Mouse (Mus musculus): Measurements from ENCODE around the gene Nid1.
A peak's percentile ranks its signal among the peaks of the same experiment; 100 is the strongest.
"Not testable (repeated sequence)": the region's sequence is repeated elsewhere in the genome, so short reads cannot be mapped to it uniquely, and the experiment has no call there.

The Nid1 gene

DNA sequence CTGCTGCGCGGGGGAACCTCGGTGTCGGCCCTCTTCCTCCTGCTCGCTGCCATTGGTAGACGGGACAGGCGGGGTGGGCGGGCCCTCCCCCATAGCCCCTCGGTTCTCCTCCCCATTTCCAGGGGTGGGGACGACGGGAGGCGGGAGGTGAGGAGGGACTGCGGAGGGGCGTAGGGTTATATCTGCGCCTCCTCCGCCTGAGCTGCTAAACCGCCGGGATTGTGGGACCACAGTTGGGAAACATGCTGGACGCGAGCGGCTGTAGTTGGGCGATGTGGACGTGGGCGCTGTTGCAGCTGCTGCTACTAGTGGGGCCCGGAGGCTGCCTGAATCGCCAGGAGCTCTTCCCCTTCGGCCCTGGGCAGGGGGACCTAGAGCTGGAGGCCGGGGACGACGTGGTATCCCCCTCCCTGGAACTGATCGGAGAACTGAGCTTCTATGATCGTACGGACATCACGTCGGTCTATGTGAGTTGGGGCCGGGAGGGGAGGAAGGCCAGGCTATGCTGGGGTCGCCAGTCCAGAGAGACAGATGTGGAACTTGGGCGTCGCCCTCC lies at the start of gene Nid1:
Gene Nid1 (plus strand): TSS at position 92 of the 556 bp plus-strand sequence.
- not testable (repeated sequence) for DNase-seq

DNA sequence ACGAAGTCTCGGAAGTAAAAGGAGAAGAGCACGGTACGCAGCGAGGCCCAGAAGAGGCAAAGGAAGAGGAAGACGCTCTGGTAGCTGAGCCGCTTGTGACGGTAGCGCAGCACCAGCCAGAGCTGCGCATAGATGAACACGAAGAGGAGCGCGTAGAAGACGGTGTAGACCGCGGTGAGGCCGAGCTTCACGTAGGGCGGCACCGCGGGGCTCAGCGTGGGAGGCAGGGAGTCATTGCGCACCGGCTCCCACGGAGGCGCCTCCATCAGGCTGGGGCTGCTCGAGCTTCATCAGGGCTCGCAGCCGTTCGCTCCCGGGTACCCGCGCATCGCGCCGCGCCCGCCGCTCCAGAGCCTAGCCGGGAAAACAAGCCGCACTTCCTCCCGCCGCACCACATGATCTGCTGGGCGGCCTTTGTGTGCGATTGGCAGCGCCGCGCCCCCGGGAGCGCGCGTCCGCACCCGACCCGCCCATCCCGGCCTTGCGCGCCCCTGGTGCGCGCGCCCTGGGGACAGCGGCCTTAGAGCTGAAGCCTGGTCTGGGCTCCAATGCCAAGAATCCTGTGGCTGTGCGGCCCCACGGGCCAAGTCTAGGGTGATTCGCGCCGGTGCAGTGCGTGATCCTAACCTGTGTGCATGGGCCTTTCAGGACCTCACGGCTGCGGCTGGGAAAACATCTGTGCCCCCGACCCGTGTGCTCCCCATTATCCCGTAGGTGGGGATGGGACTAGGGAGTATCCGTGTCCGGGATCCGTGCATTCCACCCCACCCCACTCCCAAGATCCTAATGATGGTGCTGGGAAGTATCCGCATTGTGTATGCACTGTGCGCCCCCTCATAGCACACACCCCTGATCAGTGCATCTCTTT lies 43.9 kb upstream of the Nid1 start, which contains the start of gene Gpr137b:
Gene Gpr137b (minus strand): TSS at position 787 of the 868 bp plus-strand sequence.
- peak in 1 of 2 experiments; percentile 55 for DNase-seq

DNA sequence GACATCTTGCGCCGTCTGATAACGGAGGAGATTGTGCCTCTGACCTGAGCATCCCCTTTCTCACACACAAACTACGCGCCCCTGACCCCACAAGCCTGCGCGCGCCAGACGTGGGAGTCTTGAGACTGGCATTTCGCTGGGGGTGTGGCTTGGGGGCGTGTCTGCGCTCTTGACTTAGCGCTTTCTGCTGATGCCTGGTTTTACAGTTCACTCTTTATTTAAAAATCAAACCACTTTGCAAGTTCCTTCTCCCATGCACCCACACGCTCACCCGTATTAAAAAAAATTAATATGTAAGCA lies 43.3 kb upstream of the Nid1 start:
- not testable (repeated sequence) for DNase-seq

DNA sequence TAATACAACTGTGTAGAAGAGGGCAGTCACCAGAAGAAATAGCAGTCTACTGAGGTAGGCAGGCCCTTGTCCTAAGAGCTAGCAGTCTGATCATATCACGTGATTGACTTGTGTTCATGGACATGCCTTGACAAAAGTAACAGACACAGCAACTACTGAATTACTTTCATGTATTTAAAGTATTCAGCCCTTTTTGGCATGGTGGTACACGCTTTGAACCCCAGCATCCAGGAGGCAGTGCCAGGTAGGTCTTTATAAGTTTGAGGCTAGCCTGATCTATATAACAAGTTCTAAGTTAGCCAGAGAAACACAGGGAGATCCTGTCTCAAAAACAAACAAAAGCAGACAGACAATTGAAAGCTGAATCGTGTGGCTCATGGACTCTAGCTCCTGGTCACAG lies 36.5 kb upstream of the Nid1 start:
- DNase-seq = not testable (repeated sequence)

DNA sequence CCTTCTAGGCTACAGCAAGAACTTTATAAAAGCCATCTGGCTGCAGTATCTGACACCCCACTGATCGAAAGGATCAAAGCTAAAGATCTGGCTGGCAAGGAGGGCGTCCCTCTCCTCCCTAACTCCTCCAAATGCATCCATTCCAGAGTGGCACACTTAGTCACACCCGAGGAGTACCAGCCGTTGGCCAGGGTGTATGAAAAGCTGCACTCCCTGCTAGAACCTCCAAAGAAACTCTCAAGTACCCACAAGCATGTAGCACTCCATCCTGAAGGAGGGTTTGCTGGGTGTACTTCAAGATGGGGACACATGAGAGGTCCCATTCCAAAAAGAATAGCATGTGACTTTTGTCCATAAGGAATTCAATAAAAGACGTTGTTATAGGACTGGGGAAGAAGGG lies 34.5 kb upstream of the Nid1 start:
- DNase-seq = not testable (repeated sequence)

DNA sequence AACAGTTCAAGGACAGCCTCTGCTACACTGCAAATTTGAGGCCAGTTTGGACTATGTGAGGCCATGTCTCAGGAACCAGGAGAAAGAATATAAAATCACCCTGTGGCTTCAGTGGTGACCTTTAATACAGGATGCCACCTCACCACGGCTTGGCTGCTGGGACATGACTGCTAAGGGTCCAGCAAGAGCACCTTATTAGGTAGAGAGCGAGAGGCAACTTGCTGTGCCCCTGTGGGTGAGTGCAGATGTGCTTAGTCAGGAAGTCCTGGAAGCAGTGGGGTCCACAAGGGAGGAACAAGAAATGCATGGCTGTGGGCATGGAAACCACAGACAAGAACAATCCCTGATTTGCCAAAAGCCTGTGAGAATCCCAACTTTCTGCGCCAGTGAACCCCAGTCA lies 34.0 kb upstream of the Nid1 start:
- DNase-seq = not testable (repeated sequence)

DNA sequence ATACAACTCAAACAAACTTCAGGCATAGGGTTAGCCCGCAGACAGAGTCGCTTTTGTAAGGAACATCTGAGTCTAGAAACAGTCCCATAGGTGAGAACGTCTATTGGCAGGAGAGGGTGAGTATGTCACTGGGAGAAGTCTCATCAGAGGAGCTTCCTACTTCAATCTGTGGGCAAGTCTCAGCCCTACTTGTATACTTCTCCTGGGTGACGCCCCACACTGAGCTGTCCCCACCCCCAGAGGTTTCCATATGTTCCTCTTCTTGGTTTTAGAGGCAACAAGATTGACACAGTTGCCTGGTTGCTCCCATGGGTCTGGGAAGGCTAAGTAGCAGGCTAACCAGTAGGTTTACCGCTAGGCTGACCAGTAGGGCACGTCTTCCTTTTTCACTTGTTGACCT lies 33.5 kb upstream of the Nid1 start:
- DNase-seq = not testable (repeated sequence)

DNA sequence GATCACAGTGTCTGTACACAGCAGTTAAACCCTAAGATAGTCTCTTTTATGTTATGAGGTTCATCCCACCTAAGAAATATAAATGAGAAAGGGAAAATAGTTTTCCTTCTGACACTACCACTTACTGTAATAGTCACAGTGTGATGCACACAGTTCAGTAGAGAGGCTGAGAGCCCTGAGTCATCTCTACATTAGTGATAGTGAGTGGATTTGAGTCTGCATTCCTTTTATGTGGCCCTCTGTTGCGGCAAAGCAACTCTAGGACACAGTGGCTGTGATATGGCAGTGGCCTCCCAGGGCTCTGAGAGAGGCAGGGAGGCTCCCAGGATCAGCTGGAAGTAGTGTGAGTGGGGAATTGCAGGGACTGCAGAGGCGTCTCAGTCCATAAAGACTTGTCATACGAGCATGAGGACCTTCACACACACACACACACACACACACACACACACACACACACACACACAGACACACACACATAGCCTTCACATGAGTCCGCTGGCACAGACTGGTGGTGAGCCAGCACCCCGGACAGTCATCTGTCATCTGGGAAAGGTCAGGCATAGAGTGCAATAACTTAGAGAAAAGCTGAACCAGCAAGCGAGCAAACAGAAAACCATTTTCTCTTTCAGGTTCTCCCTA lies 32.7 kb upstream of the Nid1 start:
- not testable (repeated sequence) for DNase-seq

DNA sequence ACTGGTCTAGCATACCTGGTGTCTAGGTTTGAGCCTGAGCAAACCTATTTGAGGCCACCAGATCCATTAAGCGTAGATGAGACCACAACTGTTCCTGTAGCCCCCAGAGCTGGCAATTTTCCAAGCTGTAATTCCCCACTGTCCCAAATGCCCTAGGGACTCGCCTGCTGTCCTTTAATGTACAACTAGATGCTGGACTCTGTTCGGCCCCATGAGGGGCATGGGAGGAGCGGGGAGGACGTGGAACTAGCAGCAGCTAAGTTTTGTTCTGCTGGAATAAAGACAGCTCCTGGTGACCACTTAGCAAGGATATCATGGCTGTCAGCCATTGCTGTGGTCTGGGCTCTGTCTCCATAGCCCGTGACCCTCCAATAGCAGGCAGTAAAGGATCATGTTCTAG lies 31.8 kb upstream of the Nid1 start:
- not testable (repeated sequence) for DNase-seq

DNA sequence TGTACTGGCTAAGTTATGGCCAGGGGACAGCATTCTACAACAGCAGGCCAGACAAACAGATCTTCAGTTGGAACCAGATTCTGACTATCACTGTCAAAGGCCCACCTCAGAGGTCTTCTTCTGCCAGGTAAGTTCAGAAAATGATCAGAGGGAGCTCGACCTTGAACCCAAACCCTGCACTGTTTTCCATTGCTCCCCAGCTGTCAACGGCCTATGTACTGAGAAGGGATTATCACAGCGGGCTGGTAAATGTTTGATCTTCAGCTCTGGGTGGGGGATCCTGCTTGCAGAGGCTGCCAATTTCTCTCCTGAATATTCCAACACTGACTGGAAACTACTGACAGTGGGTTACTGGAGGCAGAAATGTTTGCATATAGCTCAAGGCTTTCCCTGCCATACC lies 23.1 kb upstream of the Nid1 start:
- no peak for DNase-seq

DNA sequence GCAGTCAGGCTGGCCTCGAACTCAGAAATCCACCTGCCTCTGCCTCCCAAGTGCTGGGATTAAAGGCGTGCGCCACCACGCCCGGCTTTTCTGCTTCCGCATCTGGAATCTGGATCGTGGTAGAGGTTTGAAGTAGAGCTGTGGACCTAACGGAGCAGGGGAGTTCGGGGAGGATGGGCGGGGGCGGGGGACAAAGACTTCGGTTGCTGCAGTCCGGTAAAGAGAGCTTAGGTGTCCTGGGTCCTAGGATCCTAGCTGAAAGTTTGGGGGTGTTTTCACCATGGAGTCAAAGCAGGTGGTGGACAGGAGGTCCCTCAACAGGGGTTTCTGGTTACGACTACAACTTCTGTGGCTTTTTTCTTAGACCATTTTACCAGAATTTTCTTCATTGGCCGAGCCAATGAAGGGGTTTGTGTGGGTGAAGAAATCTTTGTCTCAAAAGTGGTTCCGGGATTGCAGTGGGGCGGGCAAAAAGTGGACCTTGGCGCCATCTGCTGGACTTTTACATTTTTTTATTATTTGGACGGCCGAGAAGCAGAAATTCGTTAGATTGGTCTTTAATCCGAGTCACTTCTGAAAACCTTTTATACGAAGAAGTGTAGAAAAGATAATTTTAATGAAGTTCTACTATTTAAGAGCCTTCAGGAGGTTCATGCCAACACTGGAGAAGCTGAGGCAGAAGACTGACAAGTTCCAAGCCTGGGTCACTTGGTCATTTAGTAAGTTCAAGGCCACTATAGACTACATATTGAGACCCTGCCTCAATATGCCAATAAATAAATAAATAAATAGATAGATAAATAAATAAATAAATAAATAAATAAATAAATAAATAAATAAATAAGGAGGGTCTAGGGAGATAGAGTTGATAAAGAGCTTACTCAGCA lies 22.0 kb upstream of the Nid1 start:
- peak; percentile 69 to 72 for DNase-seq

DNA sequence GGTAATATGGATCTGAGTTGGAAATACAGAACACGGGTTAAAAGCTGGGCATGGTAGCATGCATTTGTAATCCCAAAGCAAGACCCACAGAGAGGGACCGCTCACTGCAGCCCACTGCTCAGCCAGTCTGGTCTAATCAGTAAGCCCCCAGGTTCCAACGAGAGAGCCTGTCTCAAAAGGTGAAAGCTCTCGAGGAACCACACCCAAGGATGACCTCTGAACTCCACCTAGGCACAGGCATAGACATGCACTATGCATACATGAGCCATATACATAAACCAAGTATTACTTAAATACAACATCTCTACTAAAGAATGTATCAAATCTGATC lies 21.4 kb upstream of the Nid1 start:
- not testable (repeated sequence) for DNase-seq

DNA sequence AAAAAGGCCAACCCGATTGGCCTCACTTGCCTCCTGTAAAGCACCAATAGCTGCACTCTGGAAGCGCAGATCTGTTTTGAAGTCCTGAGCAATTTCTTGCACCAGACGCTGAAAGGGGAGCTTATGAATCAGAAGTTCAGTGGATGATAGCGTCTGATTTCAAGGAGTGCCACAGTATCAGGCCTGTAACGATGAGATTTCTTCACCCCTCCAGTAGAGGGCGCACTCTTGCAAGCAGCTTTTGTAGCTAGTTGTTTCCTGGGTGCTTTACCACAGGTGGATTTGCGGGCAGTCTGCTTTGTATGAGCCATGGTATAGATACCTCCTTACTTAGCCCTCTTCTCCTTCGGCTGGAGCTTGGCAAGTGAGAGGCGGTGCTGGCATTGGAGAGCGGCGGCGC lies 18.5 kb upstream of the Nid1 start:
- not testable (repeated sequence) for DNase-seq

DNA sequence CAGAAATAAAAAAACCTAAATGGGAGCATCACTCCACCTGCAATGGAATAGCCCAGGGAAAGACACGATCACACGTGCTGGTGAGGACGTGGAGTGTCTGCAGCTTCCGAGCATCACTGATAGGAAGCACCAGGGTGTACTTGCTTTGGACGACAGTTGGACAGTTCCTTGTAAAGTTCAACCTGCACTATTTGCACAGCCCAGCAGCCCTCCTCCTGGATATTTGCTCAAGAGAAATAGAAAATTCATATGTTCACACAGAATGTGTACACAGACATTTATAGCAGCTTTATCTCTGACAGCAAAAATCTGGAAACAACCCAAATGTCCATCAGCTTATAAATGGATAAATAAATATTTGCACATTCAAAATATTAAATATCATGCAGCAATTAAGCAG lies 14.1 kb upstream of the Nid1 start:
- not testable (repeated sequence) for DNase-seq

DNA sequence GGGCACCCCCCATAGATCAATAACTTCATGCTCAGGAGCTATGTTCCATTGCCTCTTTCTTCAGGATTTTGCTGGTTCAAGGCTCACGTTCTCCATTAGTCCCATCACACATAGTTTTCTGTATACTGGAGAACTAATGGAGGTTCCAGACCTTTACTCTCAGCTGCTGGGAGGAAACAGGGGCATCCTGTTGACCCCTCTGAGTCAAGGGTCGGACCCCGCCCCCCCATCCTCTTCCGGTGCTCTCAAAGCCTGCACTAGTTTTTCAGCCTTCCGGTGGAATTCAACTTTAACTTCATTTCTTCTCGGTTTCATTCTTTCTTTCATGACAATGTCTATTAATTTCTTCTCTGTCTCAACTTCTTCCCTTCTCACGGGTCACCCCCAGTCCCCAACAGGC lies 1.2 kb upstream of the Nid1 start:
- DNase-seq = not testable (repeated sequence)

DNA sequence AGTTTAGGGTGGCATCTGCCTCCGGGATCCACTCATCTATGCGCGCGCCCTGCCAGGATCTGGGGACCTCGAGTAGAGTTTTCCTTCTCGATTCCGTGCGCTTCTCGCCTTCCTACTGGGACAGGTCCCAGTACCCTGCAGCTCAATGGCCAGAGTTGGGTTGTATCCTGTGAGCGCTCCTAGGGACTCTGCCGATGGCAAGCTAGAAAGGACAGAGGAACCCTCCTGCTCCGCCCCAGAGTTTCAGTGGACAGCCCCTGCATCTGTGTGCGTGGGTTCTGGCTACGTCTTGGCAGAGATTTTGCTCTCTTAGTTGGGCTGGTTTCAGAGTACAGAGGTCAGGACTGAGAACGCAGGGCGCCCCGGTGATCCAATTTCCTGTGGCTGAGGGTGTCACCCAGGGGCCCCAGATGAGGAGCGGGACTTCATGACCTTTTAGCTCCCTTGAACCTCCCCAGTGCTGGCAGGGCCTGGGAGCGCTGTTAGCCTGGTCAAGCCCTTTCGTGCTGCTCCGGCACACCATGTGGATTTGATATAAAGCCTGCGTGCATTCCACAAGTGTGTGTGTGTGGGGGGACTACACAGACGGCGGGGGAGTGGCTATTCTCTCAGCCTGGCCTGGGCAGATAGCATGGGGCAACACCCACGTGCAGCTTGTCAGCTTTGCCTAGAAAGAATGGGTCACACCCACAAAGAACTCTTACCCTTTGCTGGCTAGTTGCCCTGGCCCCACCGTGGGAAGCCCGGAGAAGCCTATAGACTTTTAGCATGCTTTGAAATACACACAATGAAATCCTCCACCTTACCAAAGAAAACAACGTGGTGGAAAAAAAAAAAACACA lies 982 bp downstream of the Nid1 start:
- not testable (repeated sequence) for DNase-seq

DNA sequence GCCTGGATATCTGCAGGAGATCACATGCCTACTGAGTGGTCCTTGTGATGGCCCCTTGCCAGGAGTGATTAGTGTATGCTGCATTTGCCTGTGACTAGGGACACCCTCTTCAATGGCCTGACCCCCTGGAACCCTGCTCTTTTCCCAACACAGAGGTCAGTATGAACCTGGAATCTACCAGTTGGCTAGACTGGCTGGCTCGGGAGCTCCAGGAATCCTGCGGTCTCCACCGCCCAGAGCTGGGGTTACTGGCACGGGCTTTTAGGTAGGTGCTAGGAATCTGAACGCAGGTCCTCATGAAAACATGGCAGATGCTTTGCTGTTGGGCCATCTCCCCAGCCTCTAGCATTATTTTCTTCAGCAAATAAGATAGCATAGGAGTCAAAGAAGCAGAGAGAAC lies 8.2 kb downstream of the Nid1 start:
- DNase-seq = not testable (repeated sequence)

DNA sequence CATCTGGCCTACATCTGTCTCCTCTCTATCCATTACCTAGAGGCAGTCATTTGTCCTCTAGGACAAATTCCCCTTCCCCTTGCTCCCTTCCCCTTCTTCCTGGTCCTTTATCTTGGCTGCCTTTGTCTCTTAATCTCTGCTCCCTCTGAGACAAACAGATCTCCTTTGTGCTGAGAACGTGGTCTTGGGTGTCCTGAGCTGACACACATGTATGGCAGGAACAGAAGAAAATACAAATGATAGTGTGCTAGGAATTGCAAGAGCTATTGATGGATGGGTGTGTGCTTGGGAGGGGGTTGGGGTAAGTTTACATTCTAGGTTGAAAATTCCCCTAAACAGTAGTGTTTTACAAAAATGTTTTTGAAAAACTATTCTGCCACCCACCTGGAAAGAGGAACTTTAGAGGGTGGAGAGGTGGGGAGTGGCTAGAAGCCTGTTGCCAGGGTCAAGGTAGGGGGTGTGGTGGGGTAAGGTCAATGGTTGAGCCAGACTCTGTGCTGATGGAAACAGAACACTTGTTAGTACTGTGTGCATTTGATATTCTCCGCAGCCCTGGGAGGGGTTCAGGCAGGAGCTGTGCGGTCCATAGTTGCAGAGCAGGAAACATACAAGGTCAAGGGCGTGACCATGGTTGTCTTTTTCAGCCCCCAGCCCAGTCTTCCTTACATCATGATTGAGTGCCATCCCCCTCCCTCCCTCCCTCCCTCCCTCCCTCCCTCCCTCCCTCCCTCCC lies 9.5 kb downstream of the Nid1 start:
- DNase-seq = not testable (repeated sequence)

DNA sequence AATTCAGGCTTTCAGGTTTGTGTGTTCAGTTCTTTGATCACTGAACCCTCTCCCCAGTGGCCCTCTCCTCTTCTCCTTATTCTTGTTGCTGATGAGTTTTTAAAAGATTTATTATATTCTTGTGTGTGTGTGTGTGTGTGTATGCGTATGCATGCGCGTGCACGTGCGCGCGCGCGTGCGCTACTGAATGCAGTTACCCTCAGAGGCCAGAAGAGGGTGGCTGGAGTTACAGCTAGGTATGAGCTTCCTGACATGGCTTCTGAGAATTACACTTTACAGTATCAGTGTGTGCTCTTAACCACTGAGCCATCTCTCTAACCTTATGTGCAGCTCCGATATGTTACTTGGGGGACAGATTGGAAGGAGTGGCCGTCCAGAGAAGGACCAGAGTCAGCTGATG lies 12.6 kb downstream of the Nid1 start:
- not testable (repeated sequence) for DNase-seq

DNA sequence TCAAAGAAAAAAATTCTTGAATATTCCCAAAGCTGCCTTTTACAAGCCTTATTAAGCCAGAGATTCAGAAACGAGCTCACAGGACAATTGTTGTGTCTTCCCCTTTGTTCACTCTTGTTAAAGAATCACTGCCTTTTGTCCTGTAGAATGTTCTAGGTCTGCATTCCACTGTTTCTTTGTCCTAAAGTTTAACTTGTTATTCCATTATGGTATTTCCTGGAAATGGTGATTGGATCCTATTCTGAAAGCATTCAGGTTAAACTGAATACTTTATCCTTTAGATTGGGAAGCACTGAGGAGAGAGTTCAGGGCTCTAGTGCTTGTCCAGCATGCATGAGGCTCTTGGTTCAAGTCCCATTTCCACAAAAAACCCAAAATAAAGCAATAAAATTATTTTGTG lies 13.6 kb downstream of the Nid1 start:
- not testable (repeated sequence) for DNase-seq

DNA sequence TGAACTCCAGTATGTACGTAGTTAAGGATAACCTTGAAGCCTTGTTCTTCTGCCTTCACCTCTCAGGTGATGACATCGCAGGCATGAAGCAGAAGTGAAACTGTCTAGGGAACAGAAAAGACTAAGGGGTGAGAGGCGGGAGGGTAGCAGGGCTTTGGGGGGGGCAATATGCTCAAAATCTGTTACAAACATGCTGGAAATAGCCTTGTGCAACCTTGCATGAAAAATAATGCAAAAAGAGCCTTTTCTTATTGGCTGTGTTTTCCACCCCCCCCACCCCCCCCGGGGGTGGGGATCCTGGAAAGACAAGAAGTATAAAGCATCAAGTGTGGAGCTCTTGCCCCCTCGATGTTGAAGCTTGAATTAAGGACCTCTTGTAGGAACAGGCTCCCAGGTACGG lies 16.0 kb downstream of the Nid1 start:
- not testable (repeated sequence) for DNase-seq

Measured in cerebellum, postnatal 14 days (tissue).